Mouse (Mus musculus): ENCODE measurements around the gene BC051142. TPM values are rescaled to one million over a fixed set of nuclear protein-coding genes. Genes with fewer than 3 reads are reported as not detected.

The BC051142 gene
- total and polyA plus RNA-seq, 2 experiments, result 0.06 TPM; not detected in 1

DNA sequence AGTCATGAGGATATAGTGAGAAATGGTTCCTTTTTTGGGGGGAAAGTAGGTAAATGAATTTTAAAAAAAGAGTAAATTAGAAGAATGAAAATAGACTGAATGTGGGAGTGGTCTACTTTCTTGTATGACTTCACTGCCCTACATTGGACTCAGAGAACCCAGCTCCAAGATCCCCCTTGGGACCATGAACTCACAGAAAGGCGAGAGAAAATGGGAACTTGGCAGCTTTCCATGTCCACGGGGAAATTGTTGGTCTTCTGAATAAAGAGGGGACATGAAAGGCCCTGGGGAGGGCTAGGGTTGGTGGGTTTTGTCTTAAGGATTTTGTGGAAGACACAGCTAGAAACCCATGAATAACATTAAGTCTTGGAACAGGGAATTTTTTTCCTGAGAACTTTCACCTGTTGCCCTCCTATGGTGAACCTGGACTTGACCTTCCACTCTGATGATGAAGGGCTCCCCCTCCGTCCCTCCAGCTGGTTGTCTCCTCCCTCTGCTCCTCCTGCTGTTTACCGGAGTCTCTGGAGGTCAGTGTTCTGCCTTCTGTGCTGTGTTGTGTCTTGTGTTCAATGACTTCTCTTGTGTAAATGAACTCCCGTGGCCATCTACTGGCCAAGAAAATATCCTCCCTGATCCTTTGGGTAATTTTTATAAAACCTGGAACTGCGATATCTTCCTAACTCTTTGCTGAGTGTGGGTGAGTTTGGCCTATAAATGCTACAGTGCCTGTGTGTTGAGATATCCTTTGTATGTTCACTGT, 21.0 kb upstream of the BC051142 start:
- H3K9ac ChIP-seq (ENCODE audit: low read depth, low read length), result no peak overlapping the region
- 49% methylated on average over 6 of the region's 6 CpGs for WGBS
- H3K4me1 ChIP-seq (ENCODE audit: control insufficient read depth, insufficient read depth, low read length), result no peaks in the 10 kb centered on the region
- no peaks in the 10 kb centered on the region for H3K27me3 ChIP-seq (ENCODE audit: control insufficient read depth, insufficient read depth, low read length)
- no peaks in the 10 kb centered on the region for H3K79me2 ChIP-seq (ENCODE audit: control insufficient read depth, insufficient read depth, low read length)
- H3K36me3 ChIP-seq (ENCODE audit: control insufficient read depth, insufficient read depth, low read length), result no peaks in the 10 kb centered on the region
- DNase-seq (ENCODE audit: extremely low read depth, low read depth, low spot score), result no peak
- no peak overlapping the region for H3K4me3 ChIP-seq (ENCODE audit: insufficient read depth, low read depth, low read length)
- TF ChIP-seq POLR2A (IDR thresholded peaks at IDR 0.05; ENCODE audit: extremely low read depth, insufficient read depth, low read length), result no peak
- TF ChIP-seq CTCF (IDR thresholded peaks at IDR 0.05; ENCODE audit: low read depth, low read length), result no peak
- no peak overlapping the region for H3K27ac ChIP-seq (replicated peaks; ENCODE audit: insufficient read depth, low read depth, low read length)

DNA sequence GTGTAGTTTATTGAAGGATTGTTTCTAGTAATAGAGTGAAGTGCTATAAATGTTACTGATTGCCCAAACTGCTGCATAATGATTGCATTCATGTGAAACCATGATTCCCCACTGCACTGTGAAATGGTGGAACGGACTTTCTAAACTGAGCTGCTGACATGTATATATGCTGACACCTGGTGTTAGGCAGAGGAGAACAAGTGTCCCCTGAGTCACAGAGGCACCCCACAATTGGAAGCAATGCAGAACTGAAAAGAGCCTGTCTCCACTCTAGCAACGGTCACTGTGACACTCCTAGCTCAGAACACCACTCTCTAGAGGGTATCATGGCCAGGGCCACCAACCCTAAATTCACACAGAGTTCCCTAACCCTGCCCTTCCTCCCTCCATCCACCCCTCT, 19.9 kb upstream of the BC051142 start:
- H3K9ac ChIP-seq (ENCODE audit: low read depth, low read length), result no peak overlapping the region
- TF ChIP-seq POLR2A (IDR thresholded peaks at IDR 0.05; ENCODE audit: extremely low read depth, insufficient read depth, low read length) (no peak), CTCF (IDR thresholded peaks at IDR 0.05; ENCODE audit: low read depth, low read length) (no peak)
- WGBS, result 82% methylated on average over 2 of the region's 2 CpGs
- no peaks in the 10 kb centered on the region for H3K79me2 ChIP-seq (ENCODE audit: control insufficient read depth, insufficient read depth, low read length)
- no peak for DNase-seq (ENCODE audit: extremely low read depth, low read depth, low spot score)
- H3K27me3 ChIP-seq (ENCODE audit: control insufficient read depth, insufficient read depth, low read length), result no peaks in the 10 kb centered on the region
- no peaks in the 10 kb centered on the region for H3K4me1 ChIP-seq (ENCODE audit: control insufficient read depth, insufficient read depth, low read length)
- no peaks in the 10 kb centered on the region for H3K36me3 ChIP-seq (ENCODE audit: control insufficient read depth, insufficient read depth, low read length)
- H3K27ac ChIP-seq (replicated peaks; ENCODE audit: insufficient read depth, low read depth, low read length), result no peak overlapping the region
- H3K4me3 ChIP-seq (ENCODE audit: insufficient read depth, low read depth, low read length), result no peak overlapping the region

DNA sequence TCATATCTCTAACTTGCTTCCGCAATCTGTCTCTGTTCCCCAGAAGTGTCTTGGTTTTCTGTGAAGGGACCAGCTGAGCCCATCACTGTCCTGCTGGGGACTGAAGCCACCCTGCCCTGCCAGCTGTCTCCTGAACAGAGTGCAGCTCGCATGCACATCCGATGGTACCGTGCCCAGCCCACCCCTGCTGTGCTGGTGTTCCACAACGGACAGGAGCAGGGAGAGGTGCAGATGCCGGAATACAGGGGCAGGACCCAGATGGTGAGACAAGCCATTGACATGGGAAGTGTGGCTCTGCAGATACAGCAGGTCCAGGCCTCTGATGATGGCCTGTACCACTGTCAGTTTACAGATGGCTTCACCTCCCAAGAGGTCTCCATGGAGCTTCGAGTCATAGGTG, 19.2 kb upstream of the BC051142 start:
- Histone ChIP-seq H3K27ac (replicated peaks; ENCODE audit: insufficient read depth, low read depth, low read length) (no peak overlapping the region), H3K27me3 (ENCODE audit: control insufficient read depth, insufficient read depth, low read length) (no peaks in the 10 kb centered on the region), H3K4me1 (ENCODE audit: control insufficient read depth, insufficient read depth, low read length) (no peaks in the 10 kb centered on the region), H3K9ac (ENCODE audit: low read depth, low read length) (no peak overlapping the region), H3K4me3 (ENCODE audit: insufficient read depth, low read depth, low read length) (no peak overlapping the region), H3K79me2 (ENCODE audit: control insufficient read depth, insufficient read depth, low read length) (no peaks in the 10 kb centered on the region), H3K36me3 (ENCODE audit: control insufficient read depth, insufficient read depth, low read length) (no peaks in the 10 kb centered on the region)
- 82% methylated on average over 7 of the region's 7 CpGs for WGBS
- no peak for DNase-seq (ENCODE audit: extremely low read depth, low read depth, low spot score)
- no peak for TF ChIP-seq POLR2A (IDR thresholded peaks at IDR 0.05; ENCODE audit: extremely low read depth, insufficient read depth, low read length)
- TF ChIP-seq CTCF (IDR thresholded peaks at IDR 0.05; ENCODE audit: low read depth, low read length), result no peak

DNA sequence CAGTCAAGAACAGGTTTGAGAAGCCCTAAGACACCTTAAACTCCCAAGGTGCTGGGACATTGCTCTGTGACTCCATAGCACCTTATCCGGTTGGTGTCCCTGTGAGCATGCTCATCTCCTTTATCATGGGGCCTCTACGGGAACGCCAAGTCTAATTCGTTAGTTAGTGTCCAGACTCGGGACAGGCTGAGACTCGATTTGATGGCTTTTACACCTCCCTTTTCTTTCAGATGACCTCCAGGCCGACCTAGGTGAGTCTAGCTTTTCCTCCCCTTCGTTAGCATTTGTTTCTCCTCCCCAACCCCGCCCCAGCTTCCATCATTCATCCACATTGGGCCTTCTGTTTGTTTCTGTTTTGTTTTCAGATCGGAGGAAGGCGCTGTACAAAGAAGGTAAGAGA, 16.7 kb upstream of the BC051142 start:
- WGBS, result 65% methylated on average over 11 of the region's 11 CpGs
- TF ChIP-seq CTCF (IDR thresholded peaks at IDR 0.05; ENCODE audit: low read depth, low read length) (no peak), POLR2A (IDR thresholded peaks at IDR 0.05; ENCODE audit: extremely low read depth, insufficient read depth, low read length) (no peak)
- Histone ChIP-seq H3K27ac (replicated peaks; ENCODE audit: insufficient read depth, low read depth, low read length) (no peak overlapping the region), H3K9ac (ENCODE audit: low read depth, low read length) (no peak overlapping the region), H3K4me3 (ENCODE audit: insufficient read depth, low read depth, low read length) (no peak overlapping the region), H3K79me2 (ENCODE audit: control insufficient read depth, insufficient read depth, low read length) (no peaks in the 10 kb centered on the region), H3K4me1 (ENCODE audit: control insufficient read depth, insufficient read depth, low read length) (no peaks in the 10 kb centered on the region), H3K27me3 (ENCODE audit: control insufficient read depth, insufficient read depth, low read length) (no peaks in the 10 kb centered on the region; the same call in 1 of the 2 replicates), H3K36me3 (ENCODE audit: control insufficient read depth, insufficient read depth, low read length) (no peaks in the 10 kb centered on the region)
- DNase-seq (ENCODE audit: extremely low read depth, low read depth, low spot score), result no peak

- no peaks in the 10 kb centered on the region; the same call in 1 of the 2 replicates for H3K27me3 ChIP-seq (ENCODE audit: control insufficient read depth, insufficient read depth, low read length)
- no peak overlapping the region for H3K9ac ChIP-seq (ENCODE audit: low read depth, low read length)
- no peak for DNase-seq (ENCODE audit: extremely low read depth, low read depth, low spot score)
- H3K4me1 ChIP-seq (ENCODE audit: control insufficient read depth, insufficient read depth, low read length), result no peaks in the 10 kb centered on the region
- TF ChIP-seq POLR2A (IDR thresholded peaks at IDR 0.05; ENCODE audit: extremely low read depth, insufficient read depth, low read length), result no peak
- TF ChIP-seq CTCF (IDR thresholded peaks at IDR 0.05; ENCODE audit: low read depth, low read length), result peak; percentile 34; the same call in 1 of the 2 replicates
- 77% methylated on average over 7 of the region's 7 CpGs for WGBS
- no peaks in the 10 kb centered on the region for H3K79me2 ChIP-seq (ENCODE audit: control insufficient read depth, insufficient read depth, low read length)
- no peak overlapping the region for H3K4me3 ChIP-seq (ENCODE audit: insufficient read depth, low read depth, low read length)
- no peaks in the 10 kb centered on the region for H3K36me3 ChIP-seq (ENCODE audit: control insufficient read depth, insufficient read depth, low read length)
- no peak overlapping the region for H3K27ac ChIP-seq (replicated peaks; ENCODE audit: insufficient read depth, low read depth, low read length)
Observed at GRCm38 (mm10) chr17:34383212-34383611, 15.4 kb upstream of the BC051142 start.

GRCm38 (mm10) chr17:34384699-34385098, 13.9 kb upstream of the BC051142 start:
- no peak overlapping the region for H3K27ac ChIP-seq (replicated peaks; ENCODE audit: insufficient read depth, low read depth, low read length)
- 80% methylated on average over 3 of the region's 3 CpGs for WGBS
- H3K27me3 ChIP-seq (ENCODE audit: control insufficient read depth, insufficient read depth, low read length), result no peaks in the 10 kb centered on the region; the same call in 1 of the 2 replicates
- H3K36me3 ChIP-seq (ENCODE audit: control insufficient read depth, insufficient read depth, low read length), result no peaks in the 10 kb centered on the region
- TF ChIP-seq CTCF (IDR thresholded peaks at IDR 0.05; ENCODE audit: low read depth, low read length), result no peak
- TF ChIP-seq POLR2A (IDR thresholded peaks at IDR 0.05; ENCODE audit: extremely low read depth, insufficient read depth, low read length), result no peak
- no peak for DNase-seq (ENCODE audit: extremely low read depth, low read depth, low spot score)
- H3K4me3 ChIP-seq (ENCODE audit: insufficient read depth, low read depth, low read length), result no peak overlapping the region
- H3K79me2 ChIP-seq (ENCODE audit: control insufficient read depth, insufficient read depth, low read length), result no peaks in the 10 kb centered on the region
- no peaks in the 10 kb centered on the region for H3K4me1 ChIP-seq (ENCODE audit: control insufficient read depth, insufficient read depth, low read length)
- no peak overlapping the region for H3K9ac ChIP-seq (ENCODE audit: low read depth, low read length)
